Mouse (Mus musculus) cortical plate, adult 2 months (tissue): Measurements from ENCODE around the gene Tmcc3.

Experiments used
- CTCF ChIP-seq: fragments of 200-500 bp; IDR thresholded peaks from 2 replicates; pipeline ENCODE4 v1.5.1; 2011; ENCODE audit warnings: mild to moderate bottlenecking, control low read depth, low read length; ENCODE audit not compliant: insufficient read depth; ENCODE audit errors: extremely low read depth
- POLR2A ChIP-seq: fragments of 200-500 bp; IDR thresholded peaks from 2 replicates; pipeline ENCODE4 v1.6.1; 2011; ENCODE audit warnings: mild to moderate bottlenecking, low read length, control low read depth; ENCODE audit not compliant: insufficient read depth; ENCODE audit errors: extremely low read depth

- TF ChIP-seq CTCF (no peak), POLR2A (no peak)
These were observed 45.9 kb upstream of the Tmcc3 start for GRCm38 (mm10) chr10:94265656-94266542.
